Mouse (Mus musculus): ENCODE data around the gene Dip2c.

DNA sequence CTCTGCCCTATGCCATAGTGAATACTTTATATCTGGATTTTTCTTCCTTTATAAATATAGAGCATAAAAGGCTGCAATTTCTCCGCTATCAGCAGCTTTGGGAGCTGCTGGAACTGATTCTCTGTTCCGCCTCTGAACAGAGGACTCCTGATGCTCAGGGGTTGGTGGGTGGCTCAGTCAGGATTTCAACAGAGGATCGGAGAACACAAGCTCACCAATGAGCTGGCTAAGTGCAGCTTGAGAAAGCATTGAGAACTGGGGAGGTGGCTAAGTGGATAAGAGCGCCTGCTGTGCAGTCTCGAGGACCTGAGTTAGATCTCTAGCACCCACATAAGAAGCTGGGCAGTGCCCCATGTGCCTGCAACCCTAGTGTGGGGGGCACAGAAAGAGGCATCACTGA, 49.2 kb upstream of the Dip2c start:
- TF ChIP-seq CTCF (IDR thresholded peaks at IDR 0.05; ENCODE audit: extremely low read depth, insufficient read depth, low read length) (no peak), POLR2A (IDR thresholded peaks at IDR 0.05; ENCODE audit: extremely low read depth, insufficient read depth, low read length) (no peak)

All from cortical plate, adult 2 months (tissue).